Mouse (Mus musculus) adrenal gland, postnatal 36 days (tissue): ENCODE results near the gene Cdip1. TPM values are rescaled to one million over a fixed set of nuclear protein-coding genes. Genes with fewer than 3 reads are reported as not detected.
"Not testable (repeated sequence)": the region's sequence is repeated elsewhere in the genome, so short reads cannot be mapped to it uniquely, and the experiment has no call there.

Experiments used
- DNase-seq, 2 experiments: peaks; one replicate each; pipeline ENCODE4 v3.0.0; 2021; ENCODE audit warnings: mixed read lengths in 1 of 2
- total RNA-seq, 2 experiments: library from RNA; stranded (reverse); gene quantifications; 2 replicates each; pipeline ENCODE4 v1.2.3; 2021

Cdip1 gene
- total RNA-seq, 2 experiments from 2014 or later: 99.9 to 114 TPM

GRCm38 (mm10) chr16:4773289-4773970, 16.7 kb downstream of the Cdip1 start:
- peak; percentile 50 to 54 for DNase-seq

- DNase-seq: no peak
These were observed 21.4 kb downstream of the Cdip1 start for GRCm38 (mm10) chr16:4768719-4769118.

DNA sequence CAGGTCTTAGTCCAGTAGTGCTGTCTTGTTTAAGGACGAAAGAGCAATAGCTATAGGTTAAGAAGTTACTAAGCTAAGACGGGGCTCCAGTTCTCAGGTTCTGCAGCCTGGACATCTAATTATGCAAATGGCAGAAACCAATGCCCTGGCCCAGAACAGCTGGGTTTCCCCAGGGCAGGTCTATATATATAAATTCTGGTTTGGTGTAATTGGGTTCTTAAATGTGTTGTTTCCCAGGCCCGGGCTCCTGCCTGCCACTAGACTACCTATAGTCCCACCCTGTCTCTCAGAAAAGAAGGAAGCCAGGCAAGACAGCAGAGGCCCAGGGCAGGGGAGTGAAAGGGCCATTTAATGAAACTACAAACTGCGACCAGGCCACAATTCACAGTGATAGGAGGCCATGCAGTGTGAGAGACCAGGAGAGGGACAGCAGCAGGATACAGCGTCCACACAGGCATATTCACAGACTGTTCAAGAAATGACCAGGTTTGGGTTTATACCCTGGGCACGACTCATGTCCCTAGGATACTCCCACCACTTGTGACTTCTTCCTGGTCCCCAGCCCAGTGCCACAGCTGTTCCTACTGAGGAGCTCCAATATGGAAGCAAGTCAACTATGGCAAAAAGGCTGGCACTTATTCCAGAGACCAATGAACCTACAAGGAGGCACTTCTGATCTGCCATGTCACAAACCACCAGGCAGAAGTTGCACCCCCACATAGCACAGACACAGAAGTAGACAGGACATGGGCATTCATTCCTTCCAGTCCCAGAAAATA, 22.9 kb downstream of the Cdip1 start:
- no peak for DNase-seq

DNA sequence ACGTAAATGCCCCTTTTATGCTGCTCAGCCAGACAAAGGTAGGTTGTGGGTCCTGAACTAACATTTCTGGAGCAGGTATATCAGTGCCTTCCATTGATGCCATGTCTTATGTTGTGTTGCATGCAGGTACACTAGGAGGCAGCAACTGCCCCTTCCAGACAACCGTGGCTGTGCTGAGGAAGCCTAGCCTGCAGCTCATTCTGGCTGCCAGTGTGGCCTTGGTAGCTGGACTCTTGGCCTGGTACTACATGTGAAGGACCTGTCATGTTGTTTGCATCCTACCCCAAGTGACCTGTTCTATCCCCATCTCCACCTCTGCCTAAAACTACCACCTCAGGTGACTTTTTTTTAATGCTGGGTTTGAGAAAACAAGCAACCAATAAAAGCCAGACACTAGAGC, 24.2 kb downstream of the Cdip1 start:
- DNase-seq: no peak

GRCm38 (mm10) chr16:4763276-4763675, 26.8 kb downstream of the Cdip1 start:
- peak; percentile 25 to 36 for DNase-seq

DNA sequence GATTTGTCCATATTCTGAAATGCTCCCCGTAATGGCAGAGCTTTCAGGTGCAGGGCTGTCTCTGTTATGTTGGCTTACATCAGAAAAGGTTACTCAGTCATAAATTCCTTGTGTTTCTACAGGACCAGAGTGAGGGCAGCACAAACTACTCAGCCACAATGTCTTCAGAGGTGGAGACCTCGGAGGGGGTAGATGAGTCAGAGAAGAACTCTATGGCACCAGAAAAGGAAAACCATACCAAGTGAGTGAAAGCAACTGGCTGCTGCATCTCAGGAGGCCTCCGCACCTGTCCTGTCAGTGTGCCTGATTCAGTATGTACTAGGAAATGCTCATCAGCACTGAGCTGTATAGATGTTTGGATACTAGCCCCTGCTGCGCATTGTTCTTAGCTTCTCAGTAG, 27.7 kb downstream of the Cdip1 start:
- no peak for DNase-seq

GRCm38 (mm10) chr16:4756660-4757335, 33.3 kb downstream of the Cdip1 start:
- DNase-seq: not testable (repeated sequence)

- no peak for DNase-seq
These were observed 36.0 kb downstream of the Cdip1 start for GRCm38 (mm10) chr16:4754045-4754444.

GRCm38 (mm10) chr16:4752155-4752554, 37.9 kb downstream of the Cdip1 start:
- DNase-seq: no peak

DNA sequence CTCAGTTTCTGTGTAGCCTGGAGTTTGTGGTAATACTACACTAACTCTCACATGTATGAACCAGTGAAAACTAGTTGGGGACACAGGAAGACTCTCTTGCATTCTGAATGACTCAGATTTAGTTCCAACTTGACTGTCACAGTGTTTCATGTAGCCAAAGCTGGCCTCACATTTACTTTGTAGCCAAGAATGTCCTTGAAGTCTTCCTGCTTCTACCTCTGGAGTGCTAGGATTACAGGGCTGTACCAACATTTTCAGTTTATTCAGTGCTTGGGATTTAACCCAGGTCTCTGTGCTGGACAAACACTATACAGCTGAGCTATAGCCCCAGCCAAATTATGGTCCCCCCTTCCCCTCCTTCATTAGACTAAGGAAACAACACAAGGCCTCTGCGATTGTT, 47.9 kb downstream of the Cdip1 start:
- DNase-seq: no peak

DNA sequence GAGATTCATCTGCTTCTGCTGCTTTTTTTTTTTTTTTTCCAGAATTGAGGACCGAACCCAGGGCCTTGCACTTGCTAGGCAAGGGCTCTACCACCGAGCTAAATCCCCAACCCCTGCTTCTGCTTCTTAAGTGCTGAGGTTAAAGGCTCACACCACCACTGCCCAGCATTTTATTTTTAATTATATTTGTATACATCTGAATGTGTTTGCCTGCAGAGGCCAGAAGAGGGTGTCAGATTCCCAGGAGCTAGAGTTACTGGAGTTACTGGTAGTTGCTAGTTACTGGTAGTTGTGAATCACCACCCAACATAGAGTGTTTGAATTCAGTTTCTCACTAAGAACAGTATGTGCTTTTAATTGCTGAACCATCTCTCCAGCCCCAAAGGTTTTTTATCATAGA, 50.1 kb downstream of the Cdip1 start:
- no peak for DNase-seq

DNA sequence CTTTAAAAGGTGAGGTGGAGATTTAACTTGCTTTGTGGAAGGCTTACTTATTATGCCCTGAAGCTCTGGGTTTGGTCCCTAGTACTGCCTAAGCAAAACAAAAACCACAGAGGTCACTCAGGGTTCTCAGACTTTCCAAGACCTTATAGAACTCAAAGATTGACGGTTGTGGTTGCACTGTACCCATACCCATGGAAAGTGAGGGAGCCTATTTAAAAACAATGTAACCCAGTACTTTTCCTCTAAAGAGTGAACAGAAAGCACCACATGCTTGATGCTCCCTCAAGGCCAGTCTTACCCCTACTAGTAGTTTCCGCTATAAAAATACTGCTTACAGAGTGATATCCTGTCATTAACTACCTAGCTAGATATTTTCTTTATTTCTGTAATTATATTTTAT, 53.8 kb downstream of the Cdip1 start:
- DNase-seq: no peak

DNA sequence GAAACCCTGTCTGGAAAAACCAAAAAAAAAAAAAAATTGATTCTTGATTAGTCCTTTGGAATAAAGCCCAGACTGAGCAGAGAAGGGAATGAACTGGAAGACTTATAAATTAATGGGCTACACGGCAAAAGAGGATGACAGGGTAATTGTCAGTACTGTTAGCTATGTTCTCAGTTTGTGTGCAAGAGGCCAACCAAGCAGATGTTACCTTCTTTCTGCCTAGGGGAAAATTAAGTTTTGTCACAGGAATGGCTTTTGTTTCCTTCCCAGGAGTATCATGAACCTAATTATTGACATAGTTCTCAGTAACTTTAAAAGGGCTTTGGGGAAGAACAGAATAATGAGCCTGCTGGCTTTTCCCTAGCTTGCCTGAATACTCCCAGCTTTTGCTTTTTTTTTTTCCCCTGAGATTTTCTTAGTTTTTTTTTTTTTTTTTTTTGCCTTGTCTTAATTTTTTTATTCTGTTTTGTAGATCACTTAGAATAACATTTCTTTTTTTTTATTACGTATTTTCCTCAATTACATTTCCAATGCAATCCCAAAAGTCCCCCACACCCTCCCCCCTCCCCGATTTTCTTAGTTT, 59.2 kb downstream of the Cdip1 start:
- no peak for DNase-seq

DNA sequence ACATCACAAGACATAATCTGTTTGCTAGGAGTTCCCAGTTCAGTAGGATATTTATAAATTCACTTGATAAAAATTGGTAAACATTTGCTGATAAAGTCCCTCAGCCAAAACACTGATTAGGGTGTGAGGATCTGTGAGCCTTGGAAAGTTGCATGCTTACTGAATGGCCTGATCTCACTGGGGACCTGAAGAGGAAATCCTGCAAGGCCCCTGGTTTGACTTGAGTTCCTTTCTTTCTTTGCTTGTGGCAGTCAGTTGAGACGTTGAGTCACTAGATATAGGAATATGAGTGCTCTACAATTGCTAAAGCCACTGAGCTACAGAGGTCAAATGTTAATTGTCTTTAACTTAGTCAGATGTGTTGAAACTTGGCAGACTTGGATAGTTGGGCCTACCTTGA, 62.1 kb downstream of the Cdip1 start:
- no peak for DNase-seq

DNA sequence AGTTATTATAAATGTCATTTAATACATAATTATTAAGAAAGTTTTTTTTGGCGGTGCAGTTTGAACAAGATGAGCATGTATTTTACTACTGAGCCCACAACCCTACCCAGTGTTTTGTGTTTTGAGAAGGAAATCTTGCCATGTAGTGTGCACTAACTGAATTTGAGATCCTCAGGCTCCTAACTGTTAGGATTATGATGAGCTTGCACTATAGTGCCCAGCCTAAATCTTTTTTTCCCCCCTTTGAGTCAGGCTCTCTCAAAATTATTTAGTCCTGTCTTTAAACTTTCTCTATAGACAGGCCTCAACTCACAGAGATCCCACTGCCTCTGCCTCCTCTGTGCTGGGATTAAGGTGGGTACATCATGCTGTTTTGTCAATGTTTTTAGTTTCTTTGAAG, 62.6 kb downstream of the Cdip1 start:
- DNase-seq: no peak

GRCm38 (mm10) chr16:4726528-4727128, 63.5 kb downstream of the Cdip1 start:
- DNase-seq: peak; percentile 19 to 66

DNA sequence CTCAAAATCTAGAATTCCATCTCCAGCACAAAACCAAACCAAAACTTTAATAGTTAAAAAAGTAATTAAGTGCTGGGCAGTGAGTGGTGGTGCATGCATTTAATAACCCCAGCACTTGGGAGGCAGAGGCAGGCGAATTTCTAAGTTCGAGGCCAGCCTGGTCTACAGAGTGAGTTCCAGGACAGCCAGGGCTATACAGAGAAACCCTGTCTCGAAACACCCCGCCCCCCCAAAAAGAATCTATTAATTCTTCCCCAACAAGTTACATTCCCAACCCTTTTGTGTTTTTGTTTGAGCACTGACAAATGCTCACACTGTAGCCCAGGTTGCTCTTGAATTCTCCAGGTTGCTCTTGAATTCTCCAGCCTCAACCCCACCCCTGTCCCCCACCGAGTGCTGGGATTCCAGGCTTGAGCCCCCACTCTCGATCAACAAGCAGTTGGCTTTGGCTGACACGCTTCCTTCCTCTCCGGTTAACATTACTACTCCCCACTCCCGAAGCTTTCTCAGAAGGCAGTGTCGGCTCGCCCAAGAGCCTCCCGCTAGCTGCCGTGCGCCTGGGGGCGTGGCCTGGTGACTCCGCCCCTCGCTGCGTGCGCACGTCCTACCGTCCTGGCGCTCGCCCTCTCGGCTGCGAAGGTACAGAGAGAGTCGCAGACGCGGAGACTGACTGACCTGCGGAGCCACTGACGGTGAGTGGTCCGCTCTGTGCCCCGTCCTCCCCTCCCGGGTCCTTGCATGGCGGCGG, 64.1 kb downstream of the Cdip1 start, which contains the start of gene Hmox2:
TSS of gene Hmox2 (plus strand) at position 582 of the 748 bp plus-strand sequence.
- DNase-seq: peak; percentile 96 to 98

DNA sequence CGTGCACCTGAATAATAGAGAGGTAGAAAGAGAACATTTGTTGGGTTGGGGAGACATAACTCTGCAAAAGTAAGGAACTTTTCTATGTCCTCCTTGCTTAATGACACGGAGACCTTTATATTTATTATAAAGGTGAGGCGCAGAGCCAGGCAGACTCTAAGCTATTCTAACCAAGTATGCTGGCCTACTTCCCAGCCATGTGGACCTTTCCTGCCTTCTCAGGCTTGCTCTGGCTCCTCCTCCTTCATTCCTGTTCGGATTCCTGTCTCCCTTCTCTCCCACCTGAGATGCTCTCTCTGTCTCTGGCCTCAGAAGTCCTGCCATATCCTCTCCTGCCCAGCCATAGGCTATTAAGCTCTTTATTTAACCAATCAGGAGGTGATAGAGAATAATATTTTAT, 64.8 kb downstream of the Cdip1 start:
- DNase-seq: no peak

- DNase-seq: no peak
These were observed 67.2 kb downstream of the Cdip1 start for GRCm38 (mm10) chr16:4722915-4723209.

DNA sequence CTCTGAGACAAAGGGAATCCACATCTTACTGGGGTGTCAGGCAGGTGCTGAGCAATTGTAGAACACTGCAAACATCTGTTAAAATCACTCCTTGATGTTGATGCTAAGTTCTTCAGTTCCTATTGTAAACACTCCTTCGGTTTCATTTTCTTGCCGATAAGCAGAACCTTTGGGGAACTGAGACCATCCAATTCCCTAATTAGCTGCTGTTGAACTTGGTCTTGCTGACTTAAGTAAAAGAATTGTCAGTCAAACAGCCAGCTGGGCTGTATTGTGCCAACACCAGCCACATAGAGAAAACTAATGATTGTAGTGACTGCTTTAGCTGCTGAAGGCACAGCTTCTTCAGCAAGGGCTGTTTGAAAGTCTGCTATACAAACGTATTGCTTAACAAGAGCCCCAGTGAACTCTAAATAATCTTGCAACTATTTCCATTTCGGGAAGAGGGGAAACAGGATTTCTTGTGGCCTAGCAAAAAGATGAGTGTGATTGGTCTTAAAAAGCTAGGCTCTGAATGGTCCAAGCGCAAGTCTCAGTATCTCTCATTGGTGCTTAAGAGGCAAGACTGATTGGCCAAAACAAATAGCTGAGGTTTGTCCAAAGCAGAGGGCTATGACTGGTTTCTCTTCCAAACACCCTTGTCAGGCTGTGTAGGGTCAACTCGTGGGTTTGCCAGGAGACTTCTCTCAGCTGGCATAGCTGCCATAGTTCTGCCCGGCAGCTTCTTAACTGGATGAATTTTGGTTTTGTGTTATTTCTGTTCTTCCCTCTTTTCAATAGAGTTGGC, 67.8 kb downstream of the Cdip1 start:
- no peak for DNase-seq
